Mouse (Mus musculus) naive thymus-derived CD4-positive, alpha-beta T cell, adult 2 months (primary cell): Measurements from ENCODE around the gene Gramd1c.

Experiments used
- DNase-seq: peaks from one replicate; pipeline ENCODE4 v3.0.0-alpha.2; 2011; ENCODE audit warnings: low read depth

Gramd1c gene

DNA sequence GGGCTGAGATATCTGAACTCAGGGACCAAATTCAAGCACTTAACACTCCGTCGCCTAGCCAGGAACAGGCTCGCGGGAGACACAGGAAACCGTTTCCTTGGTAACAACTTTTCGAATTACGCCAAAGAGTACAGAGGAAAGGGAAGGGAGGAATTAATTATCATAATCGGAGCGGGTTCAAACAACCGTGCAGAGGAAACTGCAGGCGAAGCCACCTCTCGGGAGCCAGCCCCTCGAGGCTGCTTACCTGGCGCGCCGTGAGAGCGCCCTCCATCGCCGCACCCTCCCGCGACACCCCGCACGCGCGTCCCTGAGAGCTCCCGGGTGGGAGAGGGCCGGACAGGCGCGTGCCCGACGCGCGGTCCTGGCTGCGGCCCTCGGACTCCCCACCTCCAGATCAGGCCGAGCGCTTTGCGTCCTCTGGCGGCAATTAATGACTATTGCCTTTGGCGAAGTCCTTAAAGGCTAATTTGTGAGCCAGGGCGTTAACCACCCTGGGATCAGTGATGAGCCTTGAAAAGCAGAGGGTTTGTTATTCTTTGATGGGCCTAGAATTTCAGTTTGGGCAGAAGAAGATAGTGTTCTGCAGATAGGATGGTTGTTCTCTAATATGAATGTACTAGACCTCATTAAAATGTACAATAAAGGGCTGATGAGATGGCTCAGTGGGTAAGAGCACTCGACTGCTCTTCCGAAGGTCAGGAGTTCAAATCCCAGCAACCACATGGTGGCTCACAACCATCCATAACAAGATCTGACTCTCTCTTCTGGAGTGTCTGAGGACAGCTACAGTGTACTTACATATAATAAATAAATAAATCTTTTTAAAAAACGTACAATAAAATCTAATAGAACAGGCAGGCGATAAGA is at the start of gene Gramd1c:
Gene Gramd1c (minus strand): TSS at position 321 of the 870 bp plus-strand sequence.
- peak; percentile 37 for DNase-seq

DNA sequence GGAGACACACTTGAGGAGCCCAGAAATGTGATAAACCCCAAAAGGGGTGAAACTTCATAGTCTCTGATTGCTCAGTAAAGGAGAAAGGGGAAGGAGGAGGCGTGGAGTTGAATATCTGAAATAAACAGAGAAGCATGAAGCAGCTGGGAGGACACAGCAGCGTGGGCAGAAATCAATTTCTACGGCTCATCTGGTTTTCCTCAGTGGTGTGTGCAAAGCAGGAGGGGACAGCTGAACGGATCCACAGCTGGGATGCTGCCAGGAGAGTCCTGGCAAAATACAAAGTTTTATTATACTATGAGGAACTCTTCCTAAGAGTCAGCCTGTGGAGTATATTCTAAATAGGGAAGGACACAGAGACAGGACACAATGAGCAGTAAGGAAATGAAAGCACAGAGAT is 45.9 kb upstream of the Gramd1c start:
- no peak for DNase-seq

GRCm38 (mm10) chr16:44105211-44105610 is 42.1 kb upstream of the Gramd1c start:
- DNase-seq, result no peak

DNA sequence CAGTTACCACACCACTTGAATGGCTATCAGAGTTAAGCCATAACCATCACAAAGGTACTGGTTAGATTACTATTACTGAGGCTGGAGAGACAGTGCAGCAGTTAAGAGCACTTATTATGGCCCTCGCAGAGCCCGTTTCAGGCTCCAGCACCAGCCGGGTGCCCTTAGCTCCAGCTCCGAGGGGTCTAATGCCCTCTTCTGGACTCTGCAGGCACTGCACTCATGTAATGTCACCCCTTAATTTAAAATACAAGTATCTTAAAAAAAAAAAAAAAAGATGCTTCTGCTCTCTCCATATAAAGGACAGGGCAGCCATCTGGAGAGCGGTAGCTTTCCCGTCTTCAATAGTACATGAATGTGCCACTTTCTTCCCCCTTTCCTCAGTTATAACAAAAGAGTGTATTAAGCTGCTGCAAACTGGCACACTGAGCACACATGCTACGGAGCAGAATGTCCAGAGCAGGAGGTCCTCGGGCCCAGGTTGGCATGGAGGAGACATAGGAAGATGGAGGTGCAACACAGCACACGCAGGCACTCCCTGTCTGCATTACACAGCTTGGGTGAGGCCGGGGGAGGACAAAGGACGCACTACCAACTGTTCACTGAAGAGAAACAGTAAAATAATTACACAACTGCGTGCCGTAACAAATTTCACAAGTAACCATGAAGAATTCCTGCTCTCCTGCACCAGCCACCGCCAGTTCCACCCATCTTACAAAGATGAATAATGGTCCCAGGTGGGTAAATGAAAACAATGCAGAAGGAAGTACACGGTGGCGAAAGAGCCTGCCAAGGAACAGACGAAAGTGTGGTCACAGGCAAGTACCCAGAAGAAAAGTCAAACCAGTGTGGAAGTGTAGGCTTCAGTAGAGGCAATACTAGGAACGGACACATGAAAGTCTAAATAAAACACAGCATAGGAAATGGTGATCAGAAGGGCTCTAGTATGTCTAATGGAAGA is 40.9 kb upstream of the Gramd1c start:
- DNase-seq, result peak; percentile 16

DNA sequence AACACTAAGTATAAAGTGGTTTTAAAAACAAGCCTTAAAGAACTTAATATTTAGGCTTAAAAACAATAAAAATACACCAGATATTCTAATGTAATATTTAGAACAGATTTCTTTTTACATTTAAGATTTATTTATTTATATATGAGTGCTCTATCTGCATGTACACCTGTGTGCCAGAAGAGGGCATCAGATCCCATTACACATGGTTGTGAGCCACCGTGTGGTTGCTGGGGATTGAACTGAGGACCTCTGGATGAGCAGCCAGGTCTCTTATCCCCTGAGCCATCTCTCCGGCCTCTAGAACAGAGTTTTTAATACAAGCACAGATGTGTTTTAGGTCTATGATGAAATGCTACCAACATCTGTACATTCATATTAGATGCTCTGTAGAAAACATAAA is 39.8 kb upstream of the Gramd1c start:
- peak; percentile 4 for DNase-seq

GRCm38 (mm10) chr16:44101181-44101710 is 38.1 kb upstream of the Gramd1c start:
- no peak for DNase-seq

DNA sequence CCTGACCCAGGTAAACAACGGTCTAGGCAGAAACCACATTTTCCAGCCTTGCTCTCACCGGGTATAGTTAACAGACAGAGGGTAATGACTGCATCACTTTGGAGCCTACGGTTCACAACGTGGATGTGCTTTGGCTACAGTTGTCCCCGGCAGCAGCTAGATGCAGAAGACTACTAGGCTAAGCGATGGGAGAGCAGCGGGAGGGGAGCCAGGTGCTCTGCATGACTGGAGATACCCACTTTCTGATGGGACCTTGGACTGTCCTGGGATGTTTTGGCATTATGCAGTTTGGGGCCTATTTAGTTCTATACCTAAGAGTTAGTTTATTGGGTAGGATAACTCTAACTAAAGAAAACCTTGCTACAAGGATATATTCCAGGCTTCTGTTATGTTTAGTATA is 36.2 kb upstream of the Gramd1c start:
- DNase-seq, result no peak

- no peak for DNase-seq
These were observed 24.5 kb upstream of the Gramd1c start for GRCm38 (mm10) chr16:44087650-44088049.

GRCm38 (mm10) chr16:44061341-44061740 is 1.8 kb downstream of the Gramd1c start:
- no peak for DNase-seq

DNA sequence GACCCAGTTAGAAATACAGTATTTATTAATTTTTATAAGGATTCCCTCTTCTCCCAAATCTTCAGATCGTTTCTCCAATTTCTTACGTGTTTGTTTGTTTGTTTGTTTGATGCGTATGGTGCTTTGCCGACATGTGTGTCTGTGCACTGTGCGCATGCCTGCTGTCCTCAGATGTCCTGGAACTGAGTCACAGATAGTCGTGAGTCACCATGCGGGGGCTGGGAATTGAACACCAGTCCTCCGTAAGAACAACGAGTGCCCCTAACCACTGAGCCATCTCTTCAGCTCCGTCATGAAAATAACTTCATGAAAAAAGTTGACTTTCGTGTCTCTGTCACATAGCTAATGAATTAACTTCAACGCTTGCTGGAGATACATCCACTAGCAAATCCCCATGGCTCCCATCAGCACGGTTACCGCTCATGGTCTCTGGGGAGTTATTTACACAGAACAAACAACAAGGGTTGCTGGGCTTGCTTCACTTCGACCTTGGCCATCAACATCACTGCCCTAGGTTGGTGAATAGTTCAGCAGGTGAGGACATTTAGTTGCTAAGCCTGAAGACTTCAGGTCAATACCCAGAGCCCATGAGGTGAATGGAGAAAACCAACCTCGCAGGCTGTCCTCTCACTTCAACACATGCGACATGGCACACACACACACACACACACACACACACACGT is 2.4 kb downstream of the Gramd1c start:
- DNase-seq, result no peak

GRCm38 (mm10) chr16:44058745-44059144 is 4.4 kb downstream of the Gramd1c start:
- DNase-seq, result peak; percentile 70

- no peak for DNase-seq
These were observed 7.4 kb downstream of the Gramd1c start for GRCm38 (mm10) chr16:44055766-44056165.

- DNase-seq, result no peak
These were observed 9.9 kb downstream of the Gramd1c start for GRCm38 (mm10) chr16:44053265-44053664.

- no peak for DNase-seq
These were observed 10.8 kb downstream of the Gramd1c start for GRCm38 (mm10) chr16:44052390-44052789.

DNA sequence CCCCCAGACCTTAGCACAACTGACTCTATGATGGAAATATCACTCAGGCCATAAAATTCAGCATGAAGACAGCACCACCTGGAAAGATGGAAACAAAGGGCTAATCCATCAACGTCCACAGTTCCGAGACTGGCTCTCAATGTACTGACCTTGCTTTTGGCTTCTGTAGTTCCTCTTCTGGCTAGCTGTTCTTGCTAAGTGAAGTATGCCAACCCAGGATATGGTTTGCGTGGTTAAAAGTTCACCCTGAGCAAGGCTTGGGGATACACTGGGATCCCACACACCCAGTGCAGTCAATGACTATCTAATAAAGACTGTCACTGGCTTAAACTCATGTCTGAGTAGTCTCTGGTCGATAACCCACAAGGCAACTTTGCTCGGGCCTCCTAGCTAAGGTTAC is 13.0 kb downstream of the Gramd1c start:
- no peak for DNase-seq

GRCm38 (mm10) chr16:44039112-44039511 is 24.0 kb downstream of the Gramd1c start:
- no peak for DNase-seq

DNA sequence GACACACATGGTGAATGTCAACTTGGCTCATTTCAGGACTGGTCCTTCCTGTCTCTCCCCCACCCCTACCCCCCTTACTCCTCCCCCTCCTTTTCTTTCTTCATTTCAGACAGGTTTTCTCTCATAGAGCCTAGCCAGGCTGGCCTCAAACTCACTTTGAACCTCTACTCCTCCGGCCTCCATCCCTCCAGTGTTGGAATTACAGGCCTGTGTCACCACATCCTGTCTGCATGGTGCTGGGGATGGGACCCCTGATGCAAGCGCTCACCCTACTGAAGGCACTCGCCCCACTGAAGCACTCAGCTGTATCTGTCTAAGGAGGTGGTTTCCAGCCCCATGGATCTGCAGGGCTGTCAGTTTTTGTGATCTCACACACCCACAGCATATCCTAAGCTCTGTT is 27.9 kb downstream of the Gramd1c start:
- no peak for DNase-seq

GRCm38 (mm10) chr16:44033365-44033764 is 29.8 kb downstream of the Gramd1c start:
- DNase-seq, result no peak

DNA sequence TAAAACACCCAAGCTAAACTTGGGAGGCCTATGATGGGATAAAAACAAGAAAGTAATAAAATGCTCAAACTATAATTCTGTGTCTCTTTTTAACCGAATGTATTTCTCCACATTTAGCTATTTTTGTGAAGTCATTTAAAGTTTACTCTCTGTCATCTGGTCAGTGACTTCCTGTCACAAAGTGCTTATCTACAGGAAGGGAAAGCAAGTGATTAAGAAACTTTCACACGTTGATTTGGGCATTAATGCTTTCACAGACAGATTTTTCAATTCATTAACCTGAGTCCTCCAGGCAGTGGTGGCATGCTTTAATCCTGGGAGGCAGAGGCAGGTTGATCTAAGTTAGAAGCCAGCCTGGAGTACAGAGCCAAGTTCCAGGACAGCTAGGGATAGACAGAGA is 33.9 kb downstream of the Gramd1c start:
- DNase-seq, result no peak

- no peak for DNase-seq
These were observed 36.3 kb downstream of the Gramd1c start for GRCm38 (mm10) chr16:44026822-44027221.

DNA sequence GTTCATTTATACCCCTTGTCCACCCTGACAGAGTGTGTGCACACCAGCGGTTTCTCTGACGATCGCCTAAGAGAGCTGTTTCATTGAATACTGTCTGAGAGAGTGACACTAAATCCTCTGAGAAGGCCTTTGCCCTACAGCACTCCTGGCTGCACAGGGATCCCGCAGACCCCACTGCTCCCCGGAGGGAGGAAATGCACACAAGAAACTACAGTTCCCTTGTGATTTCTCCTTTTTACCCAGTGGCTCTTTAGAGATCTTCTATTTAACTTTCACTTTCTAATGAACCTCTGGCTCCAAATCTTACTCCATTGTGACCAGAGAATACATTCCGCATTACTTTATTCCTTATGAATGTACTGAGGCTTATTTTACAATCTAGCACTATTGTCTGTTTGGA is 36.9 kb downstream of the Gramd1c start:
- DNase-seq, result no peak

DNA sequence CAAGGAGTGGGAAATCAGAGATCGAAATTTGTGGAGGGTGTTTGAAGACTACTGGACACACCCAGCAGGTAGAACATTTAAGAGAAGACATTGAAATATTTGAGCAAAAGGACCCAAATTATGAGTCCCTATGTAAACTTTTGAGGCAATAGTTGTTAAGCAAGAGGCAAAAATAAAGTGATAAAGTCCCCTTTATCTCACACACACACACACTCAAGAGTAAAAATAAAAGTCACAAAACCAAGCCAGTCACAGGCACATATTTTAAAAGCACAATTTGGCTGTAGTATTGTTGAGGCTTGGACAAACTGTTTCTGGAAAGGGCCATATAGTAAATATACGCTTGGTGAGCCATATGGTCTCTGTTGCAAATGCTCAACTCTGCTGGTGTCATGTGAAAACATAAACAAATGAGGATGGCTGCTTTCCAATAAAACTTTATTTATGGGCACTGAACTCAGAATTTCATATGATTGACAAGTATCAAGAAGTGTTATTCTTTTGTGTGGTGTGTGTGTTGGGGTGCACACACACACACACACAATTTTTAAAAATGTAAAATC is 44.1 kb downstream of the Gramd1c start:
- no peak for DNase-seq
